Mouse (Mus musculus): ENCODE measurements around the gene Defb30. TPM values are rescaled to one million over a fixed set of nuclear protein-coding genes. Genes with fewer than 3 reads are reported as not detected.

Defb30 gene
- polyA plus RNA-seq (2015; fragmentation: Nextera tagmentation; extraction: Ambion mirVana) = not detected in 2 replicates

GRCm38 (mm10) chr14:63049910-63050370, at the start of gene Defb30:
TSS of gene Defb30 (minus strand) at chr14:63049960.

DNA sequence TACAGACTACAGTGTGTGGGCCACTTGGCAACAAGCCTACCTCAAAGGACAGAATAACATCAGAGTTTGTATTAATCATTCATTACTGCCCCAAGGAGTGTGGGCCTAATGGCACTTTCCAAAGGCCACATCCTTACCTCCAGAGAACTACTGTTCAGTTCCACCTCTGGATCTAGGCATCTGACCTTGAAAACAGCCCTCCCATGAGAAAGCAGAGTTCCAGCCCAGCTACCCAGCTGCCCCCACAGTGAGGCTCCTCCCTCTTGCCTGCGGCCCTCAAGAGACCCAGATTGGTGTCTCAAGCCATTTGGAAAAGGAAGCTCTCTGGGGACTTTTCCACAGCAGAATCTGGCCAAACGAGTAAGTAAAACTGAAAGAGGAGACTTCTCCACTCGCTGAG, 3.1 kb downstream of the Defb30 start, which contains the start of gene Defb42:
TSS of gene Defb42 (plus strand) at position 301 of the 400 bp plus-strand sequence.

GRCm38 (mm10) chr14:63011471-63011870, 38.3 kb downstream of the Defb30 start, which contains the start of gene Defb43:
TSS of gene Defb43 (plus strand) at chr14:63011771.

DNA sequence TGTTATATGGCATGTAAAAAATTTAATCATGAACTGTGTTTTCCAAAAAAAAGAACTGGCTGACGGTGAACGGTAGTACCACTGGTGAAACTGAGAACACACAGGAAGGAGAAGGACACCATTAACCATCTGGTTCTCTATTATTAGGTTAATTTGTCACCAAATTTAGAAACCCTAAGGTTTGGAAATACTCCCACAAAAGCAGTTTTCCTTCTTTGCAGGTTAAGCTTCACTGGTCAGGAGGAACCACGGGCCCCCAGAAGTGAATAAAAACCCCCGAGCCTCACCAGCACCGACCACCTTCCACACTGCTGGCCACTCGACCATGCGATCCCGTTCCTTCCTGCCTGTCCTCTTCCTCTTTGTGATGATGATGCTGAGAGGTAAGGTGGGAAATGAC, 52.0 kb downstream of the Defb30 start, which contains the start of gene Defb47:
TSS of gene Defb47 (plus strand) at position 301 of the 400 bp plus-strand sequence.

DNA sequence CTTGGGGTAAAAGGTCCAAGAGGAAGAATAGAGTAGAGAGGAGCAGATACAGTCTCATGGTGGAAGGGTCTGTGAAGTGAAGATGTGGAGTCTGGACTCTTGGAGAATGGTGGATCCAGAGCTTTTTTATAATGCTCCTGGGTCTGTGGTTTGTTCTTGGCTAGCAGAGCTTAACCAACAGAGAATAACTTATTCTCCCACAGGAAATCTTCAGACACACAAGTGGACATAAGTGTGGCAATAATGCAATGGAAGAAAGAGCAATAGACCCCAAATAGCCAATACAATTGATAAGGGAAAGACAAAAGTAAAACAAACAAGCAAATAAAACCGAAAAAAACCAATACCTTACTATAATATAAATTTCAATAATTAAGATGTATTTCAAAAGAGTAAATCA, 65.3 kb downstream of the Defb30 start, which contains the start of gene Defb48:
TSS of gene Defb48 (minus strand) at position 101 of the 400 bp plus-strand sequence.

Other genes with a start within 250 kb of the Defb30 start
- gene Wdfy2, start 212.3 kb downstream of the Defb30 start, polyA plus RNA-seq (2015; fragmentation: Nextera tagmentation; extraction: Ambion mirVana) = 4.1 and 5.2 TPM in 2 replicates
- not detected in 2 replicates for gene Defb48, start 65.5 kb downstream of the Defb30 start, polyA plus RNA-seq (2015; fragmentation: Nextera tagmentation; extraction: Ambion mirVana)
- gene Defb47, start 51.9 kb downstream of the Defb30 start, polyA plus RNA-seq (2015; fragmentation: Nextera tagmentation; extraction: Ambion mirVana) = not detected in 2 replicates
- not detected in 2 replicates for gene Defb43, start 38.2 kb downstream of the Defb30 start, polyA plus RNA-seq (2015; fragmentation: Nextera tagmentation; extraction: Ambion mirVana)
- gene Defb42, start 3.0 kb downstream of the Defb30 start, polyA plus RNA-seq (2015; fragmentation: Nextera tagmentation; extraction: Ambion mirVana) = 3.0 and 4.0 TPM in 2 replicates